Mouse (Mus musculus): Measurements from ENCODE around the gene Cabp2.
"Not testable (repeated sequence)": the region's sequence is repeated elsewhere in the genome, so short reads cannot be mapped to it uniquely, and the experiment has no call there.

The Cabp2 gene

DNA sequence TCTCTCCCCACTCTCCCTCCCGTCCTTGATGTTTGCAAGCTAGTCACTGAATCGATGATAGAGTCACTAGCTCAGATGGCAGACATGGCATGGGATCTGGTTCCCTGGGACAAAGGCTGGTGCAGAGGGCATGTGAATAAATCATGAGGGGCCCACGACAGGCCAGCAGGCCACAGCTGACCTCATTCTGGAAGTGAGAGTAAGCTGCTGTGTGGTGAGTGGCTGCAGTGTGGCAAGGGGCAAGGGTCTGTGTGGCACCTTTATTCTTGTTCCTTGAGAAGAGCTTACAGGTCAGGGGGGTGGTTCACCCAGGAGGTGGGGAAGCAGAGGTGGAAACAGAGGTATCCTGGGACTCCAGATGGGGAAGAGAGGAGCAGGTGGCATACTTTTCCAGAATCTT lies at the start of gene Cabp2:
TSS of gene Cabp2 (plus strand) at position 185 of the 400 bp plus-strand sequence.
- DNase-seq: no peak

DNA sequence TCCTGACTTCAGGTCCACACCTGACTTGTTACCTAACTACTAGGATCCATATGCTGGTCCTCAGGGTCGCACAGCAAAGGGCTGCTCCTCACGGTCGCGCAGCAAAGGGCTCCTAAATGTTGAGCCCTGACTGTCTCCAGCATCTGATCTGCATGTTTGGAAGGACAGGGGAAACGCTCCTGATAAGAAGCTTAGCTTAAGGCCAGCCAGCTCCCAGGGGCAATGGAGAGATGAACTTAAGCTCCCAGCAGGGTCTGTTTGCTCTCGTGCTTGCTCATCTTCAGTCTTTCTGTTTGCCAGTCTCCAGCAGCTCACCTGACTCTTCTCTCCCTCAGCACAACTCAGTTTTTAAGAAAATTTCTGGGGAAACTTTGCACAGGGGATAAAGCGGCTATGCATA lies 48.7 kb upstream of the Cabp2 start:
- no peak for DNase-seq

DNA sequence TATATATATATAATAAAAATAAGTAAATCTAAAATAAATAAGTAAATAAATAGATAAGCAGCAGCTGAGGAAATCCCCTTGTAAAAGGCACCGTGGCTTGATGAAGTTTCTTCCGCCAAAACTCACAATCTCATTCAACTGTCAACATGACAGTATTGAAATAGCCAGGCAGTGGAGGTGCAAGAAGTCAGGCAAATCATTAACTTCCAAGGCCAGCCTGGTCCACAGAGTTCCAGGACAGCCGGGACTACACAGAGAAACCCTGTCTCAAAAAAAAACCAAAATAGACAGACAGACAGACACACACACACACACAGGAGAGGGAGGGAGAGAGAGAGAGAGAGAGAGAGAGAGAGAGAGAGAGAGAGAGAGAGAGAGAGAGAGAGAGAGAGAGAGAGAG lies 48.1 kb upstream of the Cabp2 start:
- DNase-seq: peak; percentile 54

DNA sequence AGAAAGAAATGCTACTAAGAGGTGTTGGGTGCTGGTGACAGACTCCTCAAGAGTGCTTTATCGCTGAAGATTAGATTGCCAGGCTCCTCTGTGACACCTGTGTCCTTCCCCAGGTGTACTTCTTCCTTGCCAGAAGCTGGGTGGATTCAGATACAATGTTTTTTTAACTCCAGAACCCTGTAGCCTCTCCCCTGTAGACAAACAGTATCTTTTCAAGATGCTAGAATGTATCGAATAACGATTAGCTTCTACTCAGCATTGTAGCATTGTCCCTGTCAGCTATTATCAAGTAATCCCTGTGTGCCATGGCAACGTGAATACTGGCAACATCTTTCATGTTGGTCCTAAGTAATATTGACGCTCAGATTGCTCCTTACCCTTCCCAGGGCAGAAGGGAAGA lies 47.6 kb upstream of the Cabp2 start:
- no peak for DNase-seq

DNA sequence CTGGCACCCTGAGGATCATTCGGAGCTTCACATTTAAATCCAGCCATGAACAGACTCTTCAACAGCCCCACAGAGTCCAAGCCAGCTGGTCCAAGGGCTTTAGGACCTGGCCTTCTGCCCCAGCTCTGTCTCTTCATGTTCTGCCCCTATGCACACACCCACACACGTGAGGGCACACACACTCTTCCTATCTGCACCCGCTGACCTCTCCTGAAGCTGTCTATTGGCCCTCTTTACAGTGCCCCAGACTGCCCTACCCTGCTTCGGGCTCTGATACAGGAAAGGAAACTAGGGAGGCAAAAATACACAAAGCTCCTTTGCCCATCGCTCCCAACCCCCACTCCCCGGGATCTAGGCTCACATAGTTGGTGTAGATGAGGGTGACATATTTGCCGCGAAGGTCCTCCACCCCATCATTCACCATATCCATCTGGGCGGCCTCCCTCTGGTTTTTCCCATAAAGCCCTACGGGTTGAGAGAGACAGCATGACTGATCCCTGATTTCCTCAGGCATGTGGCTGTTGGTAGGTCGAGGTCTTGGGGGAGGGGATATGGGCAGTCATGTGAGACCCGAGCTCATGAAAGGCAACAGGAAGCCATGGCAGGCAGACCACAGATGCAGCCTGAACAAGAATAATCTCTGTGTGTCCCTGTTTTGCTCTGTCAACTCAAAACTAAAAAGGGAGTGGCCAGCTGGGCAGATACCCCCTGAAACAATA lies 44.9 kb upstream of the Cabp2 start:
- no peak for DNase-seq

DNA sequence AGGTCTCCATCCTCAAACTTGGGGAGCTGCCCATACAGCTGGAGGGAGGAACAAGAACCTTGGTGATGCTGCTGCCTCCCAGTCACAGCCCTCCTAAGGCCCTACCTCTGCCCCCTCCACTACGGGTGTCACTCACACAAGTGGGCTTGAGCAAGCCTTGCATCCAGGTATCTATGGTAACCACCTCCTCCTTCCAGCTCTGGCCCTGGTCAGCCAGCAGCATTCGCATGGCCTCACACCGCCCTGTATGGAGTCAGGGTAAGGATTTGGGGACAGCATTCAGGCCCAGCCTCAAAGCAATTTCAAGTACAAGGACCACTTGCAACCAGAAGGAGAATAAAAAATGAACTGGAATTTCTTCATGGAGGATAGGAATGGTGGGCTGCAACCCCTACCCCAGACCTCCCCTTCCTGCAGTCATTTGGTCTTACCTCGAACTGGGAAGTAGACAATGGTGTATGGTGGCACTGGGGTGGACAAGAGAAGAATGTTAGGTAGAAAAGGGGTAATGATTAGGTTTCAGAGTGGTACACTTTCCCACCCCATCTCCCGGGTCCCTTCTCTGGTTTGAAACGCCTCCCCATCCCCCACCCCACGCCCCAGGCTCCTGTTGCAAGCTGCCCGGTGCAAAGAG lies 44.1 kb upstream of the Cabp2 start:
- not testable (repeated sequence) for DNase-seq

DNA sequence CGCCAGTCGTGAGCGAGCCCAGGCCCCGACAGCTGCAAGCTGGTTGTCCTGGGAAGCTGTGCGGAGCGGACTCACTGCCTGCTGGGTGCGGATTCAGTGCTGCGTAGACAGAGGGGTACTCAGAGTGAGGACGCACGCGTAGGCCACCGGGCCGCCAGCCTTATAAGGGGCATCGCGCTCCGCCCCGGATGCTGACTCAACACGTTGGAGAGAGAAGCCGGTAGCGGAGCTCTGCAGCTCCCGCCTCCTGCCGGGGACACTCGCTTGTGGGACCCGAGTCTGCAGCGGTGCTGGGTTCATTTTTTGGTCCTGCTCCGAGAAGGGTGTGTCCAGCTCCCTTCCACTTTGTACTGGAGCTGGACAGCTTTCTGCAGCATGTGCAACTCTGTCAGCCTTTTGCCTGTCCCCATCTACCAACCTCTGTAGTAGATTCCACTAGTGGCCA lies 43.6 kb upstream of the Cabp2 start, which contains the start of gene Gstp1:
TSS of gene Gstp1 (minus strand) at position 198 of the 445 bp plus-strand sequence.
- peak; percentile 90 for DNase-seq

DNA sequence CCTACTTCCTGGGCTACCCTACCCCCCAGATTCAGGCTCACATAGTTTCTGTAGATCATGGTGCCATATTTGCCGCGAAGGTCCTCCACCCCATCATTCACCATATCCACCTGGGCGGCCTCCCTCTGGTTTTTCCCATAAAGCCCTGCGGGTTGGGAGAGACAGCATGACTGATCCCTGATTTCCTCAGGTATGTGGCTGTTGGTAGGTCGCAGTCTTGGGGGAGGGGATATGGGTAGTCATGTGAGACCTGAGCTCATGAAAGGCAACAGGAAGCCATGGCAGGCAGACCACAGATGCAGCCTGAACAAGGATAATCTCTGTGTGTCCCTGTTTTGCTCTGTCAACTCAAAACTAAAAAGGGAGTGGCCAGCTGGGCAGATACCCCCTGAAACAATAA lies 40.4 kb upstream of the Cabp2 start:
- DNase-seq: not testable (repeated sequence)

DNA sequence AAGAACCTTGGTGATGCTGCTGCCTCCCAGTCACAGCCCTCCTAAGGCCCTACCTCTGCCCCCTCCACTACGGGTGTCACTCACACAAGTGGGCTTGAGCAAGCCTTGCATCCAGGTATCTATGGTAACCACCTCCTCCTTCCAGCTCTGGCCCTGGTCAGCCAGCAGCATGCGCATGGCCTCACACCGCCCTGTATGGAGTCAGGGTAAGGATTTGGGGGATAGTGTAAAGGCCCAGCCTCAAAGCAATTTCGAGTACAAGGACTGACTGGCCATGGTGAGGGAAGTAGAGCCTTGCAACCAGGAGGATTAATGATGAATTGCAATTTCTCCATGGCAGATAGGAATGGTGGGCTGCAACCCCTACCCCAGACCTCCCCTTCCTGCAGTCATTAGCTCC lies 39.9 kb upstream of the Cabp2 start:
- not testable (repeated sequence) for DNase-seq

DNA sequence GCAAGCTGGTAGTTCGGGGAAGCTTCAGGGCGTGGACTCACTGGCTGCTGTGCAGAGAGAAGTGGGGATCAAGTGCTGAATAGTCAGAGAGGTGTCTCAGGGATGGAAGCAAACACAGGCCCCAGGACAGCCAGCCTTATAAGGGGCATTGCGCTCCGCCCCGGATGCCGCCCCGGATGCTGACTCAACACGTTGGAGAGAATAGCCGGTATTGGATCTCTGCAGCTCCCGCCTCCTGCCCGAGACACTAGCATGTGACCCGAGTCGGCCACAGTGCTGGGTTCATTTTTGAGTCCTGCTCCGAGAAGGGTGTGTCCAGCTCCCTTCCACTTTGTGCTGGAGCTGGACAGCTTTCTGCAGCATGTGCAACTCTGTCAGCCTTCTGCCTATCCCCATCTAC lies 39.3 kb upstream of the Cabp2 start:
- DNase-seq: peak; percentile 28

DNA sequence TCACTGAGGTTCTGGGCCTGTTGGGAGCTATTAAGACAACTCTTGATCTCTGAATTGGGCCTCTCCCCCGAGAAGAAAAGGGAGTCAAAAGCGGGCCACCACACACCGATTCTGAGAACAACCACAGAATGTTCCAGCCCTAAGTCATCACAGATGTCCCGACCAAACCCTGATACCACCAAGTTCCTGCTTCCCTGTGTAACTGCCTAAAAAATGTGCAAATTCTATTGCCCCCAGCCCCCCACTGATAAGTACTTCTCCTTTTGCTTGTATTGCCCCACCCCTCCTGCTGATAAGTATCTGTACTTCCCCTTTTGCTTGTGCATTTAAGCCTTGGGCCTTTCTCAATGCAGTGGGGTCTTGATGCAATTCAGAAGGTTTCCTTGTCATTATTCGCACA lies 37.3 kb upstream of the Cabp2 start:
- DNase-seq: not testable (repeated sequence)

DNA sequence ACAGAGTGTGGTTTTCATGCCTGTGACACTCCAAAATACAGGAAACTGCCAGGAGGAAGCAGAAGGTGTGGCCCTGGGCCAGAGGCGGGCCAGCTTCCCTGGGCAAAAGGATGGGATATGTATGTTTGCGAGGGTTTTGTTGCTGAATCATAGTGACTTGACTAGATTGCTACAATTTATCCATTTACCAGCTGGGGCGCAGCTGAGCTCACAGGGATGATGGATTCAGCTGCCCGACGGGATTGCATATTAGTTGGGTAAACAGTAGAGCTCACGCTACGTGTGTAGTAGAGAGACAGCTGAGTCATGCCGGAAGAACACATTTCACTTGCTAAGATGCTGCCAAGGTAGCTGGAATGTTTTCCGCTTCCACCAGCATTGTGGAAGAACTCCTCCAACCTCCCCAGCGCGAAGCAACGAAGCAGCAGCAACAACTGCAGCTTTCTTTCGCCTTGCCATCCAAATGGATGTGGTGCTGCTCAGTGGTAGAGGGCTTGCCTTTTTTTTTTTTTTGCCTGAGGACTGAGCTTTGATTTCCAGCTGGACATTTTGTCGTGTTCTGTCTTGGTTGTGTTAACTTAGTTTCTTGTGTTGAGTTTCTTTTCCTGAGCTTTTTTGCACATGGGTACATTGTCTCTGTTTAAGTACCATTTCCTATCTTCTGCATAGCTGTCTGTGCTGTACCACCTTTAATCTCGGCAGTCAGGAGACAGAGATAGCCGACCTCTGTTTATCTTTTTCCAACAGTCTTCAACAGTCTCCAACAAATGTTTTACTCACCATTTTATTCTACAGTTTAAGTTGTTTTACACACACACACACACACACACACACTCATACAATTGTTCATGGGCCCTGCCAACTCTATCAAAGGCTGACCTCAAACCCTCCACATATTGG lies 35.2 kb upstream of the Cabp2 start, which contains the start of gene Gstp2:
TSS of gene Gstp2 (minus strand) at position 58 of the 900 bp plus-strand sequence.
- peak; percentile 88 for DNase-seq

DNA sequence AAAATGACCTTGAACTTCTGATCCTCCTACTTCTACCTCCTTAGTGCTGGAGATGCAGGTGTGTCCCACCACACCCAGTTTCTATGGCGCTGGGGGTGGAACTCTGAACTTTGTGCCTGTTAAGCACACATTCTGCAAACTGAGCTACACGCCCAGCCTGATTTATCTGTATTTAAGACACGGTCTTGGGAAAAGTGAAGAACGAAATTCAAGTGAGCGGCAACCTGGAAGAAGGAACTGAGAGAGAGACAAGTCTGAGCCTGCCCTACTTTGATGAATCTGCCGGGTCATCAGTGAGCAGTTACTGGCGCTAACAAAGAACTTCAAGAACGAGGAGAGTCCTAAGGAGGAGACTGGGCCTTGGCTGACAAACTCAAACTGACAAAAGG lies 34.5 kb upstream of the Cabp2 start:
- no peak for DNase-seq

DNA sequence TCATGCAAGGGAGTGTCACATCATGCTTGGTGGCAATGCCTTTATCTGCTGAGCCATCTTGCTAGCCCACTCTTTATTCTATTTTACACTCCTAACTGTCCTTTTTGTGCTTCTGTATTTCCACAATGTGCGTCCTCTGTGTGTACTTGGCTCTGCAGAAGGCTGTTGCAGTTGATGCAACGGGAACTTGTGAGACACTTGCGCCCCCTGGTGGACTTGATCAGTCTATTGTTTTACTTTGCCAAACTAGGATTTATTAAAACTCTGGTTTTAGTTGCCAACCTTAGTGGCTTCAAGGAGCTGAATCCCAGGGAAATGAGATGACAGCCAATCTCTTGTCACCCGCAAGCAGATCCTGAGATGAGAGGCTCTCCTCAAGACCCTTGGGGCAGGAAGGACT lies 33.5 kb upstream of the Cabp2 start:
- peak; percentile 85 for DNase-seq

DNA sequence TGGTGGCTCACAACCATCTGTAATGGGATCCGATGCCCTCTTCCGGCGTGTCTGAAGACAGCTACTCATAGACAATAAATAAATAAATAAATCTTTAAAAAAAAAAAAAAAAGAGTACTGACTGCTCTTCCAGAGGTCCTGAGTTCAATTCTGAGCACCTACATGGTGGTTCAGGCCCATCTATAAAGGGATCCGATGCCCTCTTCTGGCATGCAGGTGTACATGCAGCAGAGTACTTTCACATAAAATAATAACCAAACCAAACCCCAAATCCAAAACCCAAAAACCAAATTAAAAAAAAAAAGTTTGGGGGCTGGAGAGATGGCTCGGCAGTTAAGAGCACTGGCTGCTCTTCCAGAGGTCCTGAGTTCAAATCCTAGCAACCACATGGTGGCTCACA lies 32.3 kb upstream of the Cabp2 start:
- DNase-seq: not testable (repeated sequence)

DNA sequence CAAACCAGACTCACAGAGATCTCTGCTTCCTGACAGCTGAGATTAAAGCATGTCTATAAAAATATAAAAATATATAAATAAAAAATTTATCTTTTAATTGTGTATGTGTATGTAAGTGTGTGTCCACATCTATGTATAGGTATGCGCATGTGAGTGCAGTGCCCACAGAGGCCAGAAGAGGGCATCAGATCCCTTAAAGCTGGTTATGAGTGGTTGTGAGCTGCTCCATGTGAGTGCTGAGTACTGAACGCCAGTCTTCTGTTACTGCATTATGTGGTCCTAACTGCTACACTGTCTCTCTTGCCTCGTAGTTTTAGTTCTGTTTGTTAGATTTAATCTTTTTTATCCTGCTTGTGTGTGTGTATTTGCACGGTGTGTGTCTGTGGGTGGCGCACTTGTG lies 30.4 kb upstream of the Cabp2 start:
- no peak for DNase-seq

DNA sequence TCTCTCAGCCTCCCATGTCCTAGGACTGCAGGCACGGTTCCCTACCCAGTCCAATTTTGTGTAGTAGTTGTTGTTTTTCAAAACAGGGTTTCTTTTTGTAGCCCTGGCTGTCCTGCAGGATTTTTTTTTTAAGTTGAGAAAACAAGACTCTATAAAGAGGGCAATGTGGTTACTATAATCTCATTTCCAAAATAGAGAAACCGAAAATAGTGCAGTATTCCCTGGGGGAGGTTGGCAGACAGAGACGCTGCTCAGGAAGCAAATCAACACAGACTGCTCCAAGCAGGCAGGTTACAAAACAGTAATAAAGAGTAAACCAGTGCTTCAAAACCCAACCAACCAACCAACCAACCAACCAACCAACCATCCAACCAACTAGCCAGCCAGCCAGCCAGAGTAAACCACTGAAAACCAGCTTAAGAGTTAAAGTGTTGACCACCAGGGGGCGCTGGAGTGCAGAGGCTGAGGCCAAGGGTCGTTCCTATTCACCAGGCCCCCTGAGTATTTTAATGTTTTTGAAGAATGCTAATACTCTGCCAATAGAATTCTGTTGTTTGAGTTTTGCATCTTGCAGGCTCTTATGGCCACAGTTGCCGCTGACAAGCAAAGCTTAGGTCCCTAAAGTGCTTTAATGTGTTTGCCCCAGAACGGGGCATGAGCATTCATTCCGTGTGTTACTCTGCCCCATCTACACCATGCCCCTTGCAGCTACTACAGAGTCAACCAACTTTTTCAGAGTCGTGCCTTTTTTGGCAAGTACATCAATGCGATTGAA lies 29.4 kb upstream of the Cabp2 start:
- DNase-seq: peak; percentile 77

DNA sequence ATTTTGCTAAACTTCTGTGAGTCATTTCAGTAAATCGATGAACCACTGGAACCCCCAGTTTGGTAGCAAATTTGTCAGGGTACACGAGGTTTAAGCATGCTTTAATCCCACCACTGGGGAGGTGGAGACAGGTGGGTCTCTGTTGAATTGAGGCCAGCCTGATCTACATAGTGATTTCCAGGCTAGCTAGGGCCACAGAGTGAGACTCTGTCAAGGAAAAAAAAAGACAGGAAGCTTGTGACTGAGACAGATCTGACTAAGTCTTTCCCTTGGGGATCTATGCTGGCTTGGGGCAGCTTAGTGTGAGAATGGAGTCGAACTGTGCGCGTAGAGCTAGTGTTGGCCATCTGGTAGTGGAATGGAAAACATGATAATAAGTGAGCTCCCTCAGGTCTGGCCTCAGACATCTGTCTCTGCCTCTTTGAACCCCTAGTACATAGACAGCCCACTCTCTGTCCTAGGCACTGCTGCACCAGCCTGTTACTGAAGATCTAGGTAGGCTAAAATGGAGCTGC lies 28.8 kb upstream of the Cabp2 start:
- no peak for DNase-seq

DNA sequence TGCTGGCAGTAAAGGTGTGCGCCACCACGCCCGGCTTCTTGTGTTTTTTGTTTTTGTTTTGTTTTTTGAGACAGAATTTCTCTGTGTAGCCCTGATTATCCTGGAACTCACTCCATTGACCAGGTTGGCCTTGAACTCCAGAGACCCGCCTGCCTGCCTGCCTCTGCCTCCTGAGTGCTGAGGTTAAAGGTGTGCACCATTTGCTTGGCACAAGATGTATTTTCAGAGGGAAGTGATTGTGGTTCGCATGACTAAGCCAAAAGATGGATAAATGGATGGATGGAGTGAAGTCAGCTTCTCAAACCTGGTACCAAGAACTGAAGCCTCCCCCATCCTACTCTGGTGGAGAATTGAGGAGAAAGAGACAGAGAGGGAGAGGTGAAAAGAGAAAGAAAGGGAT lies 26.8 kb upstream of the Cabp2 start:
- DNase-seq: no peak

DNA sequence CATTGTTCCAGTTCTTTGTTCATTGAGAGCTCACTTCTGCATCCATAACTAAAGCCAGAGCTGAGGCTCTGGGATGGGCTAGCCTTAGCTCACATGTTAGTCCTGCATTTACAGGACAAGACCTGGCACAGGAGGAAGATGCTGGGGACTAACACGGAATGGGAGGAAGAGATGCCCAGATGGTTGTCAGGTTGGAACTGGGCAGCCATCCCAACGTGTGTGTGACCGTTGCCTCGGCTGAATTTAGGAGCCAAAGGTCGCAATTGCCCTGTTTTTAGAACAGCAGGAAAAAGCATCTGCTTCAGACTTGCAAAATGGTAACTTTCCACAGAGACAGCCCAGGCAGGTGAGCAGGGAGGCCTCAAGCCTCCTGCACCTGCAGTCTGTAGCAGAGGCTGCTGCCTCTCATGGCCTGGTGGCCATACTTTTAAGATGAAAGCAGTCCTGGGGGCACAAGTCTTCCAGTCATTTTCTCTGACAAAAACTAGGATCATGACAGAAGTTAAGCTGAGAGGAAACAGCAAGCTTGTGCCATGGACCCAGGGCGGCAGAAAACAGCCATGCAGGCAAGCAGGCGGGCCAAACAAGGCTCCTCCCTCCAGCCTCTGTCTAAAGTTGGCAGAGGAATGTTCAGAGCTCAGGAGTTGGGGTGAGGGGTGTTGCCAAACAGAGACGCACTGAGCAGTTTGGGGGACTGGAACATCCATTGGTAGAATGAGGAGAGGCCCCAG lies 26.0 kb upstream of the Cabp2 start:
- peak; percentile 67 for DNase-seq

DNA sequence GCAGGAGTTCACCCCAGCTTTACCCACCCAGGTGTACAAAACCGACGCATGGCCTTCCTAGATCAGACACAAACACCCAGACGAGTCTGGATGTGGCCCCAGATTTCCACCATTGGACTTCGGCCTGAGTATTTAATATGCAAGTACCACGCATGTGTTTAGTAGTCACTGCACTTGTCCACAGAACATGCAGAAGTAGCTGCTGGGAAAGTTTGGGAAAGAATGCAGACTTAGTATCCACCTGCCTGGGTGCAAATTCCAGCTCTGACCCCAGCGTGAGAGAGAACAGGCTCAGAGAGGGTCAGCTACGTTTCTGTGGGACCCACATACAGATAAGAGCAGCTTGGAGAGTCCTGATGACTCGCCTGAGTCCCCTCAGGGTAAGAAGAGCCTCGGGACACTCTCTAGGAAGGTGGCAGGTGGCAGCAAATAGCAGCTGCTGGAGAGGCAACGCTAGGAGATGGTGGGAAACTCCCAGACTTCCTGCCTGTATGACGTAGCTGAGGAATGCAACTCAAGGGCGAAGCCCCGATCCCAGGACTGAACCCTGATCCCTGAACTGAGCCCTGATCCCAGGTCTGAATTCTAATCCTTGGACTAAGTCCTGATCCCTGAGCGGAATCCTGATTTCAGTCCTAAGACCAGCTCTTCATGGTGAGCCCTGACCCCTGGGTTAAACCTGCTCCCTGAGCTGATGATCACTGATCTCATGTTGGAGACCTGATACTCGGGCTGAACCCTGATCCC lies 25.3 kb upstream of the Cabp2 start:
- DNase-seq: no peak

Measured in kidney, postnatal 14 days (tissue).